In genomic region chr11:69366157-69366854, GRCm38 (mm10) we compare ENCODE assay signal across 8 mouse cellular contexts. TPM values are rescaled to one million over a fixed set of nuclear protein-coding genes. Genes with fewer than 3 reads are reported as not detected.
DNase-seq lines count a peak whose midpoint lies in the region; ATAC-seq lines count a peak whose summit lies in the region.

No protein-coding gene starts in this region.

- peak; percentile 89 for ATAC-seq in hindbrain, embryonic 15.5 days (ENCODE audit: low FRiP score, low read depth)

- peaks cover 23% of the 10 kb centered on the region for H3K36me3 ChIP-seq in hindbrain, embryonic 15.5 days

- H3K4me1 ChIP-seq in hindbrain, embryonic 15.5 days (replicated peaks): peaks cover 54% of the 10 kb centered on the region

- no peaks in the 10 kb centered on the region for H3K9me3 ChIP-seq in hindbrain, embryonic 15.5 days

- peak; percentile 100 for DNase-seq in NIH3T3 (ENCODE audit: low read depth)
- DNase-seq in cerebellum, postnatal 36 days: peak; percentile 72 to 80
- peak; percentile 93 to 95 for DNase-seq in frontal cortex, postnatal 36 days (ENCODE audit: low spot score in 2 of 2)
- peak; percentile 92 for DNase-seq in left cerebral cortex, adult 11 months (ENCODE audit: low spot score)
- peak; percentile 98 for DNase-seq in lung, postnatal 4 days
- DNase-seq in retina, postnatal 7 days (ENCODE audit: low read depth, low spot score): peak; percentile 88
- peak; percentile 85 for DNase-seq in urinary bladder, adult 2 months (ENCODE audit: low spot score)

- H3K27ac ChIP-seq in hindbrain, embryonic 15.5 days (replicated peaks): peak overlapping the region; percentile 100

- H3K4me2 ChIP-seq in hindbrain, embryonic 15.5 days: peak overlapping the region; percentile 88

- H3K27me3 ChIP-seq in hindbrain, embryonic 15.5 days: no peaks in the 10 kb centered on the region

- H3K4me3 ChIP-seq in hindbrain, embryonic 15.5 days: peak overlapping the region; percentile 91

- under 1% methylated on average over 26 of the region's 26 CpGs for WGBS in hindbrain, embryonic 15.5 days

- peak overlapping the region; percentile 99 for H3K9ac ChIP-seq in hindbrain, embryonic 15.5 days

RNA-seq across cellular contexts. Expression of gene Chd3, which starts 2.9 kb away (rescaled TPM):
- polyA plus RNA-seq in hindbrain, embryonic 15.5 days (2015; fragmentation: Nextera tagmentation; extraction: Ambion mirVana): 83.5 and 83.7 TPM in 2 replicates
- polyA plus RNA-seq in urinary bladder, adult 2 months (2012; rRNA removed): 85.5 and 132 TPM in 2 replicates

RNA-seq across cellular contexts. Expression of gene Rnf227, which starts 26.0 kb away (rescaled TPM):
- 221 and 228 TPM in 2 replicates for polyA plus RNA-seq in hindbrain, embryonic 15.5 days (2015; fragmentation: Nextera tagmentation; extraction: Ambion mirVana)
- 3.0 and 4.2 TPM in 2 replicates for polyA plus RNA-seq in urinary bladder, adult 2 months (2012; rRNA removed)

RNA-seq across cellular contexts. Expression of gene Naa38, which starts 29.0 kb away (rescaled TPM):
- polyA plus RNA-seq in hindbrain, embryonic 15.5 days (2015; fragmentation: Nextera tagmentation; extraction: Ambion mirVana): 109 and 121 TPM in 2 replicates
- polyA plus RNA-seq in urinary bladder, adult 2 months (2012; rRNA removed): 143 and 188 TPM in 2 replicates

RNA-seq across cellular contexts. Expression of gene Cyb5d1, which starts 29.1 kb away (rescaled TPM):
- polyA plus RNA-seq in hindbrain, embryonic 15.5 days (2015; fragmentation: Nextera tagmentation; extraction: Ambion mirVana): 30.6 and 33.5 TPM in 2 replicates
- polyA plus RNA-seq in urinary bladder, adult 2 months (2012; rRNA removed): 43.0 and 48.0 TPM in 2 replicates

RNA-seq across cellular contexts. Expression of gene Tmem88, which starts 31.7 kb away (rescaled TPM):
- 6.8 and 7.2 TPM in 2 replicates for polyA plus RNA-seq in hindbrain, embryonic 15.5 days (2015; fragmentation: Nextera tagmentation; extraction: Ambion mirVana)
- 11.5 and 11.6 TPM in 2 replicates for polyA plus RNA-seq in urinary bladder, adult 2 months (2012; rRNA removed)

Comparison
In these comparisons a context has a peak if more than half of its experiments do, and no peak if none do; other contexts are left out.
1. Peak in every context shown above with its lines: DNase-seq, ATAC-seq, H3K4me3 ChIP-seq and H3K27ac ChIP-seq.
2. RNA of gene Rnf227, which starts 26.0 kb away (polyA plus RNA-seq): 221 to 228 TPM in hindbrain, embryonic 15.5 days; 3.0 to 4.2 TPM in urinary bladder, adult 2 months; every median in the first group is over 10 times any median in the second.